Mouse (Mus musculus) intestine, postnatal 0 days (tissue): ENCODE data around the gene Zc3h12c. TPM values are rescaled to one million over a fixed set of nuclear protein-coding genes. Genes with fewer than 3 reads are reported as not detected.

ENCODE experiments used
- ATAC-seq: fragments of 200-750 bp; cut with Nextera tagmentation; 2 replicates; pipeline ENCODE4 v1.8.0; 2017; ENCODE audit warnings: mild to moderate bottlenecking, moderate TSS enrichment, moderate library complexity
- H3K27ac ChIP-seq: fragments of 300-500 bp; sonication (generic); 2 replicates; pipeline ENCODE4 v1.5.1; 2014; ENCODE audit warnings: mild to moderate bottlenecking, low read depth, low read length, moderate library complexity
- H3K27me3 ChIP-seq: fragments of 300-500 bp; sonication (generic); replicated peaks from 2 replicates; pipeline ENCODE4 v1.6.1; 2014; ENCODE audit warnings: low read length, mixed read lengths; ENCODE audit not compliant: control insufficient read depth, insufficient read depth
- H3K36me3 ChIP-seq: fragments of 300-500 bp; sonication (generic); 2 replicates; pipeline ENCODE4 v1.6.1; 2014; ENCODE audit warnings: mild to moderate bottlenecking, moderate library complexity; ENCODE audit not compliant: control insufficient read depth, insufficient read depth
- H3K4me1 ChIP-seq: fragments of 300-500 bp; sonication (generic); replicated peaks from 2 replicates; pipeline ENCODE4 v1.6.1; 2014; ENCODE audit warnings: antibody characterized with exemption, low read length, mixed read lengths; ENCODE audit not compliant: control insufficient read depth, insufficient read depth
- H3K4me2 ChIP-seq: fragments of 300-500 bp; sonication (generic); replicated peaks from 2 replicates; pipeline ENCODE4 v1.6.1; 2014; ENCODE audit warnings: low read depth, mild to moderate bottlenecking, moderate library complexity
- H3K4me3 ChIP-seq: fragments of 300-500 bp; sonication (generic); 2 replicates; pipeline ENCODE4 v1.5.1; 2014; ENCODE audit warnings: low read depth, low read length
- H3K9ac ChIP-seq: fragments of 300-500 bp; sonication (generic); 2 replicates; pipeline ENCODE4 v1.6.1; 2014; ENCODE audit warnings: mild to moderate bottlenecking, low read depth, low read length
- H3K9me3 ChIP-seq: fragments of 300-500 bp; sonication (generic); 2 replicates; pipeline ENCODE4 v1.6.1; 2016; ENCODE audit warnings: mixed run types; ENCODE audit not compliant: control insufficient read depth
- CTCF ChIP-seq: sonication (generic); IDR thresholded peaks from 2 replicates; pipeline ENCODE4 v1.5.1; 2016; ENCODE audit warnings: low read depth, mild to moderate bottlenecking, control low read depth, antibody characterized with exemption, moderate library complexity
- WGBS: fragments of 180-500 bp; shearing (Covaris S2); extraction: QIAGEN DNeasy Blood & Tissue Kit; methylation state at CpG from one replicate; pipeline ENCODE4 v1.1.7; 2014; 5-methylcytosine and 5-hydroxymethylcytosine counted together
- polyA plus RNA-seq: library from polyadenylated mRNA; unstranded; fragments of >200 nt; fragmentation: Nextera tagmentation; extraction: Ambion mirVana; gene quantifications from 2 replicates; pipeline ENCODE4 v1.2.1, GENCODE M21; 2015

The Zc3h12c gene
- polyA plus RNA-seq, 1 experiment from 2014 or later, result 0.95 TPM

GRCm38 (mm10) chr9:52170131-52170530 lies 1.8 kb upstream of the Zc3h12c start:
- no peak overlapping the region for H3K4me2 ChIP-seq
- no peak overlapping the region for H3K27ac ChIP-seq
- ATAC-seq, result no peak
- no peak for TF ChIP-seq CTCF
- no peaks in the 10 kb centered on the region for H3K36me3 ChIP-seq
- no peaks in the 10 kb centered on the region; the same call in 1 of the 2 replicates for H3K4me1 ChIP-seq
- 79% methylated on average over 3 of the region's 3 CpGs for WGBS
- H3K9ac ChIP-seq, result no peak overlapping the region
- H3K9me3 ChIP-seq, result no peaks in the 10 kb centered on the region
- no peak overlapping the region for H3K4me3 ChIP-seq
- peaks cover 36% of the 10 kb centered on the region; the same call in 1 of the 2 replicates for H3K27me3 ChIP-seq

GRCm38 (mm10) chr9:52168686-52169270 lies 406 bp upstream of the Zc3h12c start:
- Histone ChIP-seq H3K36me3 (no peaks in the 10 kb centered on the region), H3K27me3 (peaks cover 36% of the 10 kb centered on the region; the same call in 1 of the 2 replicates), H3K4me3 (peak overlapping the region; percentile 71), H3K9ac (peak overlapping the region; percentile 84), H3K27ac (peak overlapping the region; percentile 74), H3K4me2 (peak overlapping the region; percentile 90), H3K9me3 (no peaks in the 10 kb centered on the region), H3K4me1 (no peaks in the 10 kb centered on the region; the same call in 1 of the 2 replicates)
- under 1% methylated on average over 26 of the region's 34 CpGs for WGBS
- peak; percentile 57 for ATAC-seq
- peak; percentile 56 for TF ChIP-seq CTCF

DNA sequence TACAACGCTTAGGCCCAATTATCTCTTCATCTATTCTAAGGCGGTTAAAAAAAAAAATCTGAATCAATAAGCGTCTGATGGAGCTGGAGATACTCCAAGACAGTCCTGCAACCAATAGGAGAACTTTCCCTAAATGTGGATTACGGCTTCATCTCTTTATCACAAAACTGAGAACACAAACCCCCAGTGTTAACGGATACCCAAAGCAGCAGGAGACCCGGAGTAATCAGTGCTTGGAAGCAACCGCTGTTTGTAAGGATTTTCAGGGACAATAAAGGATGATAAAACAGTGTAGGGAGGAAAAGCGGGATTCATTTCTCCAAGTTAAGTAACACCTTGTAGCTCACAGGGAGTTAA lies 888 bp downstream of the Zc3h12c start:
- H3K27ac ChIP-seq, result peak overlapping the region; percentile 74; the same call in 1 of the 2 replicates
- no peaks in the 10 kb centered on the region; the same call in 1 of the 2 replicates for H3K4me1 ChIP-seq
- H3K36me3 ChIP-seq, result no peaks in the 10 kb centered on the region
- H3K4me3 ChIP-seq, result peak overlapping the region; percentile 71
- peak overlapping the region; percentile 90 for H3K4me2 ChIP-seq
- no peak for ATAC-seq
- H3K9ac ChIP-seq, result peak overlapping the region; percentile 84
- WGBS, result 17% methylated on average over 8 of the region's 8 CpGs
- H3K9me3 ChIP-seq, result no peaks in the 10 kb centered on the region
- no peak for TF ChIP-seq CTCF
- H3K27me3 ChIP-seq, result peaks cover 31% of the 10 kb centered on the region; the same call in 1 of the 2 replicates

GRCm38 (mm10) chr9:52167084-52167483 lies 1.3 kb downstream of the Zc3h12c start:
- Histone ChIP-seq H3K4me2 (peak overlapping the region; percentile 90), H3K36me3 (no peaks in the 10 kb centered on the region), H3K27ac (no peak overlapping the region), H3K27me3 (peaks cover 30% of the 10 kb centered on the region; the same call in 1 of the 2 replicates), H3K9me3 (no peaks in the 10 kb centered on the region), H3K4me1 (no peaks in the 10 kb centered on the region; the same call in 1 of the 2 replicates), H3K4me3 (peak overlapping the region; percentile 71), H3K9ac (no peak overlapping the region)
- ATAC-seq, result no peak
- WGBS, result 42% methylated on average over 3 of the region's 3 CpGs
- TF ChIP-seq CTCF, result no peak

GRCm38 (mm10) chr9:52165706-52166090 lies 2.7 kb downstream of the Zc3h12c start:
- Histone ChIP-seq H3K4me1 (no peaks in the 10 kb centered on the region; the same call in 1 of the 2 replicates), H3K9ac (no peak overlapping the region), H3K27ac (no peak overlapping the region), H3K4me3 (no peak overlapping the region), H3K36me3 (no peaks in the 10 kb centered on the region), H3K4me2 (no peak overlapping the region), H3K27me3 (peaks cover 23% of the 10 kb centered on the region; the same call in 1 of the 2 replicates), H3K9me3 (no peaks in the 10 kb centered on the region)
- WGBS, result 84% methylated on average over 3 of the region's 3 CpGs
- no peak for TF ChIP-seq CTCF
- no peak for ATAC-seq

DNA sequence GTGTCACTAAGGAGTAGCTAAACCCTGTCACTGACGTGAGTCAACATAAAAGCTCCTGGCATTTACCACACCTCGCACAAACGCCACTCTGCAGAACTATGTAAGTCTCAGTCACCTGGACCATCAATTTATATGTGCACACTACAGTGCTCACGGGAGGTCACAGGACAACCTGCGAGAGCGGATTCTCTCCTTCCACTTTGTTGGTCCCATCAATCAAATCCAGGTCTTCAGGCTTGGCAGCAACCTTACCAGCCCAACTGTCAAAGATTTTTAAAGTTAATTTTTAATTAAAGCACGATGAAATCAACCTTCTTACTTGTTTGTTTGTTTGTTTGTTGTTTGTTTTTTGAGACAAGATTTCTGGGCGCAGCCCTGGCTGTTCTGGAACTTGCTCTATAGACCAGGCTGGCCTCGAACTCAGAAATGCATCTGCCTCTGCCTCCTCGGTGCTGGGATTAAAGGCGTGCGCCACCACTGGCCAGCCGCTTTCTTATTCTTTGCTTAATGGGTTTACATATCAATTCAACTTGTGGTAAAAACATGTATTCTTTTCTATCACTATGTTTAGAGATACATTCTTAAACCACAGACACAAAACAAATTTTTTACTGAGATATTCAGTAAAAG lies 3.2 kb downstream of the Zc3h12c start:
- no peak for ATAC-seq
- WGBS, result 83% methylated on average over 13 of the region's 13 CpGs
- Histone ChIP-seq H3K4me1 (no peaks in the 10 kb centered on the region; the same call in 1 of the 2 replicates), H3K9me3 (no peaks in the 10 kb centered on the region), H3K36me3 (no peaks in the 10 kb centered on the region), H3K27me3 (peaks cover 18% of the 10 kb centered on the region; the same call in 1 of the 2 replicates), H3K4me2 (no peak overlapping the region), H3K9ac (no peak overlapping the region), H3K27ac (no peak overlapping the region), H3K4me3 (no peak overlapping the region)
- TF ChIP-seq CTCF, result no peak
